Mouse (Mus musculus) liver, postnatal 0 days (tissue): ENCODE measurements around the gene Rnf43.

ENCODE experiments used
- CTCF ChIP-seq: sonication (generic); IDR thresholded peaks from 2 replicates; pipeline ENCODE4 v1.5.1; 2016; ENCODE audit warnings: antibody characterized with exemption, low read depth
- EP300 ChIP-seq: IDR thresholded peaks from 2 replicates; pipeline ENCODE4 v1.6.1; 2016; ENCODE audit warnings: antibody characterized with exemption, low read depth, mild to moderate bottlenecking

DNA sequence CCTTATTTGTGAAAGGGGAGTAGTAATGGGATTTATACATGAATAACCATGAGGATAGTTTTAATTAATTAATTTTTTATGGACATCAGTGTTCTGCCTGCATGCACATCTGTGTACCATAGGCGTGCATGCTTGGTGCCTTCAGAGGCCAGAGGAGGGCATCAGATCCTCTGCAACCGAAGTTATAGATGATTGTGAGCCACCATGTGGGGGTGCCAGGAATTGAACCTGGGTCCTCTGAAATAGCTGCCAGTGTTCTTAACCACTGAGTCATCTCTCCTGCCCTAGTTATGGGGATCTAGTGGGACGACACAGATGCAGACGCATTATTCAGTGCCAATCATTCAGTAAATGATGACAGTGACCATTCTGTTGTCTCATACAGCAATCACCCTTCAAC lies 60.4 kb downstream of the Rnf43 start:
- peak; percentile 35 for TF ChIP-seq CTCF
- TF ChIP-seq EP300, result no peak
